Mouse (Mus musculus): ENCODE measurements around the gene Ntrk3. TPM values are rescaled to one million over a fixed set of nuclear protein-coding genes. Genes with fewer than 3 reads are reported as not detected.

Ntrk3 gene
- polyA plus RNA-seq, 1 experiment from 2014 or later = 25.3 TPM

- Histone ChIP-seq H3K4me2 (no peak overlapping the region), H3K27ac (no peak overlapping the region), H3K27me3 (replicated peaks) (no peaks in the 10 kb centered on the region), H3K36me3 (replicated peaks) (no peaks in the 10 kb centered on the region), H3K9me3 (no peaks in the 10 kb centered on the region), H3K4me1 (no peaks in the 10 kb centered on the region), H3K9ac (no peak overlapping the region), H3K4me3 (no peak overlapping the region)
- no peak for ATAC-seq (replicated peaks)
- 62% methylated on average over 7 of the region's 7 CpGs for WGBS
Observed at GRCm38 (mm10) chr7:78753752-78754457, 16.1 kb upstream of the Ntrk3 start.

DNA sequence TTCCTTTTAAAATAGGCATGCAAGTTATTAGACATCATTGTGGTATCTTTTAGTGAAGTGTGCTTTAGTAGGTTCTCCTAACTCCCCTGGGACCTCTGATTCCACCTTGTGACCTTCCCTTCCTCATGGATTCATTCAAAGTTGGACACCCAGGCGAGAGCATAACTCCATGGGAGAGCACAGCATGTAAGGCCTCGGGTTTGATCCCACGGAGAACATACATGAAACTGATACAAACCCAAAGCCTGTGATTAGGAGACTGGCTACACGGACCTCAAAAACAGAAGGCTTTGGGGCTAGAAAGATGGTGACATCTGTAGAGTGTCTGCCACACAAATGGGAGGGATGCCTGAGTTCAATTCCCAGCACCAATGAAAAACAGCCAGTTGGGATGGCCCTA lies 15.1 kb upstream of the Ntrk3 start:
- no peak overlapping the region for H3K4me3 ChIP-seq
- no peak overlapping the region for H3K4me2 ChIP-seq
- no peaks in the 10 kb centered on the region for H3K27me3 ChIP-seq (replicated peaks)
- no peaks in the 10 kb centered on the region for H3K4me1 ChIP-seq
- ATAC-seq (replicated peaks) = no peak
- H3K9me3 ChIP-seq = no peaks in the 10 kb centered on the region
- 88% methylated on average over 4 of the region's 4 CpGs for WGBS
- no peak overlapping the region for H3K9ac ChIP-seq
- no peaks in the 10 kb centered on the region for H3K36me3 ChIP-seq (replicated peaks)
- H3K27ac ChIP-seq = no peak overlapping the region

DNA sequence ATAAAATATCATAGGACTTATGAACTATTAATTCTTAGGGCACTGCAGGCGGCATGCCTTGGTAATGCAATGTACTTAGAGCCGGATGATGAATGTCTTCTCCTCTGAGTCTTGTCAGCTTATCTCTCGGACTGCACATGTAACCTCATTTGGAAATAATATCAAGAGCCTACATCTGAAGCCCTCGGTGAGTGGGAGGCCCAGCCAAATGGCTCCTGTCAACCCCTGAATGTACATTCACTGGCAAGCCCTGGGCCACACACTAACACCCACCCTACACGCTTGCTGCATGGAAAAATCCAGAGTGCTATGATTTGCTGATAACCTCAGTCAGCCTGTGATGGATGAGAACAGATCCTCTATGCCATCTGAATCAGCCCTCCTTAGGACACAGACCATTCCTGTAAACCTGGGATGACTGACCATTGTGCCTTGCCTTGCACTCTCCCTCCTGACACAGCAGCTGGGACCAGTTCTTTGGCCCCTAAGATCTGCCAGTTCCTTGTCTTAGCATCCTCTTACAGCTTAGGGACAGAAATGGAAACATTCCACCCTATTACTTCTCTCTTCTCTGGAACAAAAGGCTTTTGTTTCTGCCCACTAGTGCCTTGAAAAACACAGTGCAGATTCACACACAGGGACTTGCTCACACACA lies 6.0 kb upstream of the Ntrk3 start:
- Histone ChIP-seq H3K4me3 (no peak overlapping the region), H3K27me3 (replicated peaks) (no peaks in the 10 kb centered on the region), H3K4me1 (no peaks in the 10 kb centered on the region), H3K4me2 (no peak overlapping the region), H3K9ac (no peak overlapping the region), H3K9me3 (no peaks in the 10 kb centered on the region), H3K27ac (no peak overlapping the region), H3K36me3 (replicated peaks) (no peaks in the 10 kb centered on the region)
- WGBS = 90% methylated on average over 5 of the region's 5 CpGs
- ATAC-seq (replicated peaks) = no peak

DNA sequence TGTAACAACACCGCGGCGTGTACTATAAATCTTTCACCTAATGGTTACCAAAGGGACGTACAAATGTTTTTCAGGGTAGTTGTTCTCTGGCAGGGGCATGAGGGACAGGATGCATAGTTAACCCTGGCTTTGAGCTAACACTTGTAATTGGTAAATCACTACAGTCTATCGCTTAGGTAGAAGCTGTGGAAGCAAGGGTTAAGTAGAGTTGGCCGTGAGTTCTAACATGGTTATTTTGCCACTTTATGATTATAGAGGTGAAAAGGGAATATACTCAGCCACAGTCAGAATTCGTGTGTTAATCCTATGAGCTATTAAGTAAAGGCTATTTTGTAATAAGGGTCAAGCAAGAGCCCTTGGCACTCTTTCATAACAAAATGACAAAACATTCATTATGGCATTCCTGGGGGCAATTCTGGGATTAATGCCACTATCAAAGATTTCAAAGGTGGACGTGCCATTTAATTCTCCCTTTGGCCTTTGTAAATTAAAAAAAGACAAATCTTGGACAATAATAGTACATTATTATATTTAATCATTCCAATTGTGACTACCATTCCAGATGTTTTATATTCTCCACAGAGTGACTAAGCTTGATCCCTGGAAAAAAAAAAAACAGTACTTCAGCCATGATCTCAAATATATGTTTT lies 1.7 kb upstream of the Ntrk3 start:
- Histone ChIP-seq H3K9ac (no peak overlapping the region), H3K4me1 (no peaks in the 10 kb centered on the region), H3K36me3 (replicated peaks) (no peaks in the 10 kb centered on the region), H3K4me3 (no peak overlapping the region), H3K9me3 (no peaks in the 10 kb centered on the region), H3K27ac (no peak overlapping the region), H3K4me2 (no peak overlapping the region), H3K27me3 (replicated peaks) (no peaks in the 10 kb centered on the region)
- ATAC-seq (replicated peaks) = no peak
- 80% methylated on average over 8 of the region's 8 CpGs for WGBS

GRCm38 (mm10) chr7:78737196-78737595 lies 616 bp downstream of the Ntrk3 start:
- ATAC-seq (replicated peaks) = no peak
- Histone ChIP-seq H3K9me3 (no peaks in the 10 kb centered on the region), H3K4me3 (no peak overlapping the region)

DNA sequence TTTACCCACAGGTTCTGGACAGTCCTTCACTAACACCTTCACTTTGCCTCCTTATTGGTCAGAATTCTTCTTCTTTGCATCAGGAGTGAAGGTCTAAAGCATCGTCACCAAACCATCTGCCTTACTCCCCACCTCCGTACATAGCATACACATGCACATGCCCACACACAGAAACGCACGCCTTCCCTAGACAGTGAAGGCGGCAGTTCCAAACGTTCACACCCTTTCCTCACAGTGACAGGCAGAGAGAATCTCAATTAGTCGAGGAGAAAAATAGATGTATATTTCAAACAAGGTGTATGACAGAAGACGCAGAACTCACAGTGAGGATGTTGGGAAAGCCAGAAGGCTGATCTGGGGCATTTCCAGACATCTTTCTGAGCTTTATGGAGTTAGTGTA lies 6.4 kb downstream of the Ntrk3 start:
- H3K4me2 ChIP-seq = no peak overlapping the region
- H3K9ac ChIP-seq = no peak overlapping the region
- H3K4me3 ChIP-seq = no peak overlapping the region
- no peak for ATAC-seq (replicated peaks)
- H3K4me1 ChIP-seq = no peaks in the 10 kb centered on the region
- no peaks in the 10 kb centered on the region for H3K9me3 ChIP-seq
- no peak overlapping the region for H3K27ac ChIP-seq
- no peaks in the 10 kb centered on the region for H3K27me3 ChIP-seq (replicated peaks)
- no peaks in the 10 kb centered on the region for H3K36me3 ChIP-seq (replicated peaks)
- WGBS = 83% methylated on average over 8 of the region's 8 CpGs

More at GRCm38 (mm10) chr7:78737196-78737595, 616 bp downstream of the Ntrk3 start:
- no peak overlapping the region for H3K9ac ChIP-seq
- WGBS = 93% methylated on average over 6 of the region's 6 CpGs
- no peaks in the 10 kb centered on the region for H3K27me3 ChIP-seq (replicated peaks)
- H3K4me2 ChIP-seq = no peak overlapping the region
- H3K27ac ChIP-seq = no peak overlapping the region
- no peaks in the 10 kb centered on the region for H3K36me3 ChIP-seq (replicated peaks)
- no peaks in the 10 kb centered on the region for H3K4me1 ChIP-seq

DNA sequence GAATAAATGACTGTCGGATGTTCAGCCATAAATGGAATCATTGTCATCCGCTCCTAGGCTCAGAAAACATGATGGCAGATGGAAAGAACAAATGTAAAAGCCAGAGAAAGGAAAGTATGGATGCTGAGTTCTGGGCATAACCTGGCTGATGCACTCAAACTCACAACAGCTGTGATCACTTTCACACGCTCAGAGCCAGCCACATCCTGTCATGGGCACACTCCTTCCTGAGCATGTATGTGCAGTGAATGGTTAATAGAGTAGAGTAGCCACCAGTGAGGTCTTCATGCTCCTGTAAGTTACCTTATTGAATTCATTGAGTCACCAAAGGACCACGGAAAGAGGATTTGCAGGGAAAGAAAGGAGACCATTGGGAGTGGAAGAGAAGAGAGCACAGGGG lies 13.2 kb downstream of the Ntrk3 start:
- Histone ChIP-seq H3K36me3 (replicated peaks) (no peaks in the 10 kb centered on the region), H3K4me2 (no peak overlapping the region), H3K4me3 (no peak overlapping the region), H3K27me3 (replicated peaks) (no peaks in the 10 kb centered on the region), H3K4me1 (0 out of 2 replicates have a peak, but pooled peaks cover 4% of the 10 kb centered on the region), H3K9me3 (no peaks in the 10 kb centered on the region), H3K9ac (no peak overlapping the region), H3K27ac (no peak overlapping the region)
- WGBS = 49% methylated on average over 4 of the region's 4 CpGs
- ATAC-seq (replicated peaks) = no peak

GRCm38 (mm10) chr7:78722051-78722450 lies 15.8 kb downstream of the Ntrk3 start:
- Histone ChIP-seq H3K27ac (no peak overlapping the region), H3K36me3 (replicated peaks) (no peaks in the 10 kb centered on the region), H3K4me3 (no peak overlapping the region), H3K4me2 (no peak overlapping the region), H3K9ac (no peak overlapping the region), H3K4me1 (0 out of 2 replicates have a peak, but pooled peaks cover 4% of the 10 kb centered on the region), H3K9me3 (no peaks in the 10 kb centered on the region), H3K27me3 (replicated peaks) (no peaks in the 10 kb centered on the region)
- no peak for ATAC-seq (replicated peaks)
- 93% methylated on average over 4 of the region's 4 CpGs for WGBS

DNA sequence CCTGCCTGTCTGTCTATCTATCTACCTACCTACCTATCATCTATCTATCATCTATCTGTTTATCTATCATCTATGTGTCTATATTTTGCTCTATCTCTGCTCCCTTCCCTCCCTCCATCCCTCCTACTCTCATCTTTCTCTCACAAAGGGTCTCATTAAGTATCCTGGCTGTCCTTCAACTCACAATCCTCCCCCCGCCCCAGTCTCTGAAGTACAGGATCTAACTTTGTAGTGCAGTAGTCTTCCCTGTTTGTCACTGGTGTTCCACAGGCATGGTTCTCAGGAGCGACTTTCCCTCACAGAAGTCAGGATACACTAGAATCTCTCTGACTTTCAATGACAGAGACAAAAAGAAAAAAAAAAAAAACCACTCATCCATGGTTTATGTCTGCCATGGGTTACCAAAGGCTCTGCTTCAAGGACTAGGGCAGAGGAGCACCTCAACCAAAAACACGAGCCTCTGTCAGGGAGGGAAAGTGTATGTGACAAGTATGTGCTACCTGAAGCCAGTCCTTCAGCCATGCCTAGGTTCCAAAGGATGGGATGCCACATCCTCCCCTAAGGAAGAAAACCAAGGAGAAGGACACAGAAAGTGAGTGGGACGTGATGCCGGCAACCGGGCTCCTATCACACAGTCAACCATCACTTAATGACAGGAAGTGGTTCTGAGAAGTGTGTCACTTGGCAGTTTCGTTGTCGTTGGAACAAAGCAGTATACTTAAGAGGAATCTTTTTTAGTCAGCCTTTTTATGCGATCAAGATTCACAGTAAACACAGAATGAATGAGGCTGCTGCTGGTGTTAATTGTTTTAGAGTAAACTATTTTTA lies 16.6 kb downstream of the Ntrk3 start:
- Histone ChIP-seq H3K27me3 (replicated peaks) (no peaks in the 10 kb centered on the region), H3K27ac (no peak overlapping the region), H3K4me3 (no peak overlapping the region), H3K36me3 (replicated peaks) (no peaks in the 10 kb centered on the region), H3K9ac (no peak overlapping the region), H3K4me2 (no peak overlapping the region), H3K4me1 (0 out of 2 replicates have a peak, but pooled peaks cover 4% of the 10 kb centered on the region), H3K9me3 (no peaks in the 10 kb centered on the region)
- ATAC-seq (replicated peaks) = no peak
- WGBS = 86% methylated on average over 9 of the region's 9 CpGs

GRCm38 (mm10) chr7:78719795-78720460 lies 17.9 kb downstream of the Ntrk3 start:
- ATAC-seq (replicated peaks) = no peak
- Histone ChIP-seq H3K9ac (no peak overlapping the region), H3K4me2 (no peak overlapping the region), H3K4me3 (no peak overlapping the region), H3K9me3 (no peaks in the 10 kb centered on the region), H3K36me3 (replicated peaks) (no peaks in the 10 kb centered on the region), H3K27me3 (replicated peaks) (no peaks in the 10 kb centered on the region), H3K4me1 (no peaks in the 10 kb centered on the region), H3K27ac (no peak overlapping the region)
- WGBS = 67% methylated on average over 7 of the region's 7 CpGs

DNA sequence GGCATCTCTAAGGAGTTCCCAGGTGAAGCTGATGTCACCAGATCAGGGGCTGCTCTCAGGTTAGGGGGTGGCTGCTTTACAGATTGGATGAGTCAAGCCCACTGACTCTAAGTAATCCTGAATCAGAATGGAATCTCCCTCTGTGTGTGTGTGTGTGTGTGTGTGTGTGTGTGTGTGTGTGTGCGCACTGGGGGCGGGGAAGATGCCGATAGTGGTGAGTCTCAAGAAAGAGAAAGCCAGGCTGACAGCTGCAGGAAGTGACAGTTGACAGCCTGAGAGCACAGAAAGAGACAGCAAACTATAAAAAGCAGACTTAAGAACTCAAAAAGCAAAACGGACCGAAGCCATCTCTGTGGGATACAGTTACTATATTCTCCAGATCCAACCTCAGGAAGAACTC lies 18.7 kb downstream of the Ntrk3 start:
- no peaks in the 10 kb centered on the region for H3K27me3 ChIP-seq (replicated peaks)
- H3K36me3 ChIP-seq (replicated peaks) = no peaks in the 10 kb centered on the region
- no peak overlapping the region for H3K4me3 ChIP-seq
- 81% methylated on average over 5 of the region's 5 CpGs for WGBS
- H3K4me1 ChIP-seq = no peaks in the 10 kb centered on the region
- ATAC-seq (replicated peaks) = no peak
- no peaks in the 10 kb centered on the region for H3K9me3 ChIP-seq
- H3K4me2 ChIP-seq = no peak overlapping the region
- no peak overlapping the region for H3K27ac ChIP-seq
- no peak overlapping the region for H3K9ac ChIP-seq

DNA sequence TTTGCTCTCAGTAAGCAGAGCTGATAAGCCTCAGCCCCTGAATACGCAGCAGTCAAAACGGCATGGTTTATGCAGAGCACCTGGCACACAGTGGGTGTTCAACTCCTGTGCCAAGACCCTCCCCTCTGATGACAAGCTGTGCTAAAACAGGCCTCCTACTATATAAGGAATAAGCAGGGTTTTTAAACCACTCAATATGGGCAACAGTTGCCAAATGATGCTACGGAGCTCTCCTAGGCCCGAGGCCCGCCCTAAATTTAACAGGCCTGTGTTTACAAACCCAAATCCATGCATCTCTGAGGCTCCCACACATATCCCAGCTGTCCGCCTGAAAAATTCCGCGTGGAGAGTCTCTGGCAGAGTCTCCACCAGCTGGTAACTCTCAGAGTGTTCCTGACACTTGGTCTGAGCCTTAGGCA lies 19.6 kb downstream of the Ntrk3 start:
- Histone ChIP-seq H3K27ac (no peak overlapping the region), H3K9ac (no peak overlapping the region), H3K36me3 (replicated peaks) (no peaks in the 10 kb centered on the region), H3K9me3 (no peaks in the 10 kb centered on the region), H3K4me1 (no peaks in the 10 kb centered on the region), H3K4me3 (no peak overlapping the region), H3K27me3 (replicated peaks) (no peaks in the 10 kb centered on the region), H3K4me2 (no peak overlapping the region)
- 82% methylated on average over 8 of the region's 8 CpGs for WGBS
- no peak for ATAC-seq (replicated peaks)

All from midbrain, embryonic 15.5 days (tissue).